Mouse (Mus musculus): Measurements from ENCODE around the gene Atp2a1.

The Atp2a1 gene

GRCm38 (mm10) chr7:126450641-126451040, 12.3 kb downstream of the Atp2a1 start:
- DNase-seq (ENCODE audit: low read depth, low spot score) = no peak

GRCm38 (mm10) chr7:126449991-126450390, 12.9 kb downstream of the Atp2a1 start:
- DNase-seq (ENCODE audit: low read depth, low spot score) = no peak

- no peak for DNase-seq (ENCODE audit: low read depth, low spot score)
Observed at GRCm38 (mm10) chr7:126448481-126448880, 14.4 kb downstream of the Atp2a1 start.

- no peak for DNase-seq (ENCODE audit: low read depth, low spot score)
Observed at GRCm38 (mm10) chr7:126446217-126446616, 16.7 kb downstream of the Atp2a1 start.

GRCm38 (mm10) chr7:126445104-126445815, 17.6 kb downstream of the Atp2a1 start:
- DNase-seq (ENCODE audit: low read depth, low spot score) = no peak

- DNase-seq (ENCODE audit: low read depth, low spot score) = no peak
Observed at GRCm38 (mm10) chr7:126444536-126444935, 18.4 kb downstream of the Atp2a1 start.

- DNase-seq (ENCODE audit: low read depth, low spot score) = no peak
Observed at GRCm38 (mm10) chr7:126443997-126444396, 18.9 kb downstream of the Atp2a1 start.

GRCm38 (mm10) chr7:126440134-126440533, 22.8 kb downstream of the Atp2a1 start:
- no peak for DNase-seq (ENCODE audit: low read depth, low spot score)

- DNase-seq (ENCODE audit: low read depth, low spot score) = peak; percentile 64
Observed at GRCm38 (mm10) chr7:126436851-126437250, 26.1 kb downstream of the Atp2a1 start.

- no peak for DNase-seq (ENCODE audit: low read depth, low spot score)
Observed at GRCm38 (mm10) chr7:126435801-126436200, 27.1 kb downstream of the Atp2a1 start.

- DNase-seq (ENCODE audit: low read depth, low spot score) = no peak
Observed at GRCm38 (mm10) chr7:126434726-126435125, 28.2 kb downstream of the Atp2a1 start.

GRCm38 (mm10) chr7:126430167-126430566, 32.7 kb downstream of the Atp2a1 start:
- DNase-seq (ENCODE audit: low read depth, low spot score) = no peak

GRCm38 (mm10) chr7:126429503-126429898, 33.4 kb downstream of the Atp2a1 start:
- peak; percentile 14 for DNase-seq (ENCODE audit: low read depth, low spot score)

GRCm38 (mm10) chr7:126428631-126429502, 34.0 kb downstream of the Atp2a1 start, which contains the start of gene Rabep2:
TSS of gene Rabep2 (plus strand) at chr7:126428759.
- DNase-seq (ENCODE audit: low read depth, low spot score) = peak; percentile 88

- DNase-seq (ENCODE audit: low read depth, low spot score) = no peak
Observed at GRCm38 (mm10) chr7:126428154-126428553, 34.8 kb downstream of the Atp2a1 start.

GRCm38 (mm10) chr7:126427323-126427860, 35.5 kb downstream of the Atp2a1 start:
- no peak for DNase-seq (ENCODE audit: low read depth, low spot score)

GRCm38 (mm10) chr7:126424161-126424560, 38.7 kb downstream of the Atp2a1 start:
- DNase-seq (ENCODE audit: low read depth, low spot score) = no peak

- no peak for DNase-seq (ENCODE audit: low read depth, low spot score)
Observed at GRCm38 (mm10) chr7:126421756-126422155, 41.2 kb downstream of the Atp2a1 start.

GRCm38 (mm10) chr7:126418496-126418895, 44.4 kb downstream of the Atp2a1 start:
- DNase-seq (ENCODE audit: low read depth, low spot score) = no peak

- DNase-seq (ENCODE audit: low read depth, low spot score) = no peak
Observed at GRCm38 (mm10) chr7:126417606-126418005, 45.3 kb downstream of the Atp2a1 start.

GRCm38 (mm10) chr7:126417045-126417444, 45.9 kb downstream of the Atp2a1 start:
- DNase-seq (ENCODE audit: low read depth, low spot score) = no peak

- DNase-seq (ENCODE audit: low read depth, low spot score) = no peak
Observed at GRCm38 (mm10) chr7:126416615-126417014, 46.3 kb downstream of the Atp2a1 start.
